In the genomic region with DNA sequence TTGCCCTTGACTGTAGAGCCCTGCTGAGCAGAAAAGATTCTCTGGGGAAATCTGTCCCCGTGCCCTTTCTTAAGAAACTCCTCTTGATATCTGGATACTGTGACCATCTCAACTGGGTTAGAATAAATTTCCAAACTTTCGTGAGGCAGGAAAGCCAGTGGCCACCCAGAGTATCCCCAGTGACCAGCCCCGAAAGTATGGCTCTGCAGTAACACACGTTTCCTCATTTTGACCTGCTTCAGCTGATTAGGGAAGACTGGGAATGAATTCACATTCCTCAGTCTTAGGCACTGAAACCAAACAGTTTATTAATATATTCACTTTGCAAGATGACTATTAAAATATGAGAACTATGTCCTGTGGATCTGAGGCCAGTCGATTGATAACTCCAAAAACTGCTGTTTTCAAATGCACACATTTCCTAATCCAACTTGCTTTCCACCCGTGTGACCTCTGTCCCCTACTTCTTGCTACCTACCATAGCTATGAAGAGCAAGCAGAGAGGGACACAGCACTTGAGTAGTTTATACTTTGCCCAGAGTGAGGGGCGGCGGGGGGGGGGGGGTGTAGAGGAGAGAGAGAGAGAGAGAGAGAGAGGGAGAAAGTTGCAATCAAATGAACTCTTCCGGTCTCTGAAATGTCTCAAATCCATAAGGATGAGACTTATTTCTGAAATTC, we compare ENCODE assay signal across 8 mouse cellular contexts. TPM values are rescaled to one million over a fixed set of nuclear protein-coding genes. Genes with fewer than 3 reads are reported as not detected.
DNase-seq lines count a peak whose midpoint lies in the region; ATAC-seq and TF ChIP-seq lines count a peak whose summit lies in the region.

No protein-coding gene starts in this region.

- peak overlapping the region; percentile 65 for H3K27ac ChIP-seq in kidney, adult 2 months (ENCODE audit: insufficient read depth, low read depth, low read length)
- H3K27ac ChIP-seq in forebrain, embryonic 11.5 days (ENCODE audit: low read depth, low read length) = no peak overlapping the region
- H3K27ac ChIP-seq in kidney, postnatal 0 days = peak overlapping the region; percentile 84
- no peak overlapping the region for H3K27ac ChIP-seq in midbrain, embryonic 15.5 days

- no peaks in the 10 kb centered on the region for H3K4me1 ChIP-seq in kidney, adult 2 months (ENCODE audit: control insufficient read depth, insufficient read depth, low read length)
- H3K4me1 ChIP-seq in forebrain, embryonic 11.5 days (replicated peaks; ENCODE audit: control insufficient read depth, insufficient read depth, low read length) = peaks cover 4% of the 10 kb centered on the region
- H3K4me1 ChIP-seq in kidney, postnatal 0 days (replicated peaks; ENCODE audit: insufficient read depth, low read length) = peaks cover 5% of the 10 kb centered on the region; the same call in 1 of the 2 replicates
- peaks cover 13% of the 10 kb centered on the region for H3K4me1 ChIP-seq in midbrain, embryonic 15.5 days

- peak; percentile 22 for DNase-seq in kidney, adult 2 months
- no peak for DNase-seq in kidney, postnatal 10 days
- no peak for DNase-seq in forebrain, embryonic 11.5 days (ENCODE audit: low spot score)
- no peak for DNase-seq in kidney, postnatal 0 days (ENCODE audit: low spot score)
- no peak for DNase-seq in right cerebral cortex, postnatal 36 days (ENCODE audit: low spot score in 2 of 2)
- DNase-seq in thymus, postnatal 10 days (ENCODE audit: low spot score in 2 of 2) = no peak
- DNase-seq in cerebellum, postnatal 14 days = no peak

- TF ChIP-seq POLR2A in kidney, adult 2 months (IDR thresholded peaks at IDR 0.05; ENCODE audit: low read depth, low read length) = no peak

- H3K36me3 ChIP-seq in kidney, adult 2 months (ENCODE audit: control insufficient read depth, insufficient read depth, low read length) = no peaks in the 10 kb centered on the region
- H3K36me3 ChIP-seq in forebrain, embryonic 11.5 days (ENCODE audit: control insufficient read depth, insufficient read depth, low read length) = no peaks in the 10 kb centered on the region
- no peaks in the 10 kb centered on the region for H3K36me3 ChIP-seq in kidney, postnatal 0 days (ENCODE audit: insufficient read depth, low read length)
- no peaks in the 10 kb centered on the region for H3K36me3 ChIP-seq in midbrain, embryonic 15.5 days (replicated peaks)

- 20% methylated on average over 9 of the region's 9 CpGs for WGBS in kidney, adult 2 months
- 31% methylated on average over 9 of the region's 9 CpGs for WGBS in forebrain, embryonic 11.5 days
- 20% methylated on average over 9 of the region's 9 CpGs for WGBS in kidney, postnatal 0 days
- 21% methylated on average over 9 of the region's 9 CpGs for WGBS in midbrain, embryonic 15.5 days

- no peaks in the 10 kb centered on the region for H3K27me3 ChIP-seq in kidney, adult 2 months (replicated peaks; ENCODE audit: control insufficient read depth, insufficient read depth, low read length)
- H3K27me3 ChIP-seq in forebrain, embryonic 11.5 days (ENCODE audit: control insufficient read depth, insufficient read depth, low read length) = peaks cover 2% of the 10 kb centered on the region; the same call in 1 of the 2 replicates
- peaks cover 4% of the 10 kb centered on the region; the same call in 1 of the 2 replicates for H3K27me3 ChIP-seq in kidney, postnatal 0 days (ENCODE audit: insufficient read depth, low read length)
- peaks cover 4% of the 10 kb centered on the region for H3K27me3 ChIP-seq in midbrain, embryonic 15.5 days (replicated peaks)

- peak overlapping the region; percentile 85 for H3K4me3 ChIP-seq in kidney, adult 2 months (ENCODE audit: insufficient read depth, low read depth, low read length)
- peak overlapping the region; percentile 76 for H3K4me3 ChIP-seq in forebrain, embryonic 11.5 days (ENCODE audit: low read depth, low read length)
- H3K4me3 ChIP-seq in kidney, postnatal 0 days (replicated peaks; ENCODE audit: low read depth, low read length) = peak overlapping the region; percentile 65
- peak overlapping the region; percentile 81 for H3K4me3 ChIP-seq in midbrain, embryonic 15.5 days

- peak overlapping the region; percentile 73; the same call in 1 of the 2 replicates for H3K9ac ChIP-seq in forebrain, embryonic 11.5 days (ENCODE audit: low read length)
- peak overlapping the region; percentile 68 for H3K9ac ChIP-seq in kidney, postnatal 0 days (ENCODE audit: low read depth, low read length)
- H3K9ac ChIP-seq in midbrain, embryonic 15.5 days = peak overlapping the region; percentile 84; the same call in 1 of the 2 replicates

- no peak for ATAC-seq in forebrain, embryonic 11.5 days (replicated peaks; ENCODE audit: low FRiP score)
- no peak for ATAC-seq in kidney, postnatal 0 days (replicated peaks; ENCODE audit: low FRiP score, low read depth)
- no peak for ATAC-seq in midbrain, embryonic 15.5 days (replicated peaks)

- no peak for TF ChIP-seq CTCF in kidney, adult 2 months (conservative IDR thresholded peaks at IDR 0.05; ENCODE audit: insufficient read depth, insufficient read length, low read depth, low read length)
- no peak for TF ChIP-seq CTCF in kidney, postnatal 0 days (IDR thresholded peaks at IDR 0.05; ENCODE audit: low read depth)

- H3K4me2 ChIP-seq in forebrain, embryonic 11.5 days (ENCODE audit: low read depth, low read length, severe bottlenecking) = peak overlapping the region; percentile 96
- H3K4me2 ChIP-seq in kidney, postnatal 0 days (ENCODE audit: low read length) = peak overlapping the region; percentile 95
- peak overlapping the region; percentile 94 for H3K4me2 ChIP-seq in midbrain, embryonic 15.5 days

- H3K9me3 ChIP-seq in forebrain, embryonic 11.5 days (ENCODE audit: control insufficient read depth, low read length) = no peaks in the 10 kb centered on the region
- no peaks in the 10 kb centered on the region for H3K9me3 ChIP-seq in kidney, postnatal 0 days (replicated peaks; ENCODE audit: low read length)
- no peaks in the 10 kb centered on the region for H3K9me3 ChIP-seq in midbrain, embryonic 15.5 days

RNA-seq across cellular contexts. Expression of gene Sox5, which starts 1.0 kb away (rescaled TPM):
- 2.9 and 3.2 TPM in 2 replicates for polyA plus RNA-seq in kidney, adult 2 months (2012; rRNA removed)
- polyA plus RNA-seq in forebrain, embryonic 11.5 days (2014; fragmentation: Nextera tagmentation; extraction: Ambion mirVana) = 61.5 and 65.1 TPM in 2 replicates
- 6.1 and 9.3 TPM in 2 replicates for polyA plus RNA-seq in kidney, postnatal 0 days (2015; fragmentation: Nextera tagmentation; extraction: Ambion mirVana)
- polyA plus RNA-seq in midbrain, embryonic 15.5 days (2015; fragmentation: Nextera tagmentation; extraction: Ambion mirVana) = 47.5 and 49.3 TPM in 2 replicates

Comparison
In these comparisons a context has a peak if more than half of its experiments do, and no peak if none do; other contexts are left out.
1. H3K27ac ChIP-seq: peak in kidney, adult 2 months (single experiment) and kidney, postnatal 0 days (single experiment); none in forebrain, embryonic 11.5 days (single experiment) and midbrain, embryonic 15.5 days (single experiment).
2. Peak in every context shown above with its lines, with median percentiles within 50 percentile points of each other: H3K4me3 ChIP-seq, H3K4me2 ChIP-seq and H3K9ac ChIP-seq.